ENCODE assay signal across 21 mouse cellular contexts in genomic region chr6:25766283-25766682, GRCm38 (mm10). TPM values are rescaled to one million over a fixed set of nuclear protein-coding genes. Genes with fewer than 3 reads are reported as not detected.
DNase-seq lines count a peak whose midpoint lies in the region; ATAC-seq and TF ChIP-seq lines count a peak whose summit lies in the region.
"Had no signal": no experiment of that assay in that cellular context is flagged by ENCODE, and none has a peak within 500 bp of the region (broad histone marks: within the 10 kb centered on the region; RNA-seq: fewer than 3 reads in every experiment).

No protein-coding gene starts in this region.

- H3K9me3 ChIP-seq in hindbrain, postnatal 0 days (ENCODE audit: low read length), result no peaks in the 10 kb centered on the region
- H3K9me3 ChIP-seq in hindbrain, embryonic 14.5 days (ENCODE audit: control insufficient read depth, low read length), result no peaks in the 10 kb centered on the region
- H3K9me3 ChIP-seq in lung, embryonic 14.5 days (ENCODE audit: low read depth, low read length), result no peaks in the 10 kb centered on the region
- H3K9me3 ChIP-seq: embryonic facial prominence, embryonic 12.5 days; forebrain, embryonic 12.5 days; heart, embryonic 10.5 days; limb, embryonic 15.5 days; lung, embryonic 15.5 days; neural tube, embryonic 13.5 days; stomach, embryonic 15.5 days had no signal

- WGBS in hindbrain, postnatal 0 days, result 78% methylated on average over 10 of the region's 10 CpGs
- 82% methylated on average over 10 of the region's 10 CpGs for WGBS in hindbrain, embryonic 14.5 days
- WGBS in lung, embryonic 14.5 days, result 67% methylated on average over 10 of the region's 10 CpGs

- H3K36me3 ChIP-seq in hindbrain, postnatal 0 days (ENCODE audit: insufficient read depth, low read length), result peaks cover 5% of the 10 kb centered on the region; the same call in 1 of the 2 replicates
- peaks cover 26% of the 10 kb centered on the region for H3K36me3 ChIP-seq in hindbrain, embryonic 14.5 days (replicated peaks; ENCODE audit: control insufficient read depth, insufficient read depth)
- peaks cover 48% of the 10 kb centered on the region for H3K36me3 ChIP-seq in lung, embryonic 14.5 days (ENCODE audit: insufficient read depth)

- H3K27me3 ChIP-seq in hindbrain, postnatal 0 days (ENCODE audit: insufficient read depth, low read length), result no peaks in the 10 kb centered on the region
- H3K27me3 ChIP-seq in hindbrain, embryonic 14.5 days (ENCODE audit: control insufficient read depth, insufficient read depth, low read length), result no peaks in the 10 kb centered on the region
- H3K27me3 ChIP-seq in lung, embryonic 14.5 days (ENCODE audit: insufficient read depth, low read length), result no peaks in the 10 kb centered on the region
- H3K27me3 ChIP-seq: embryonic facial prominence, embryonic 12.5 days; forebrain, embryonic 12.5 days; limb, embryonic 15.5 days; lung, embryonic 15.5 days; neural tube, embryonic 13.5 days; stomach, embryonic 15.5 days had no signal

- no peak overlapping the region for H3K9ac ChIP-seq in hindbrain, postnatal 0 days (replicated peaks; ENCODE audit: low read length)
- no peak overlapping the region for H3K9ac ChIP-seq in hindbrain, embryonic 14.5 days
- no peak overlapping the region for H3K9ac ChIP-seq in lung, embryonic 14.5 days
- H3K9ac ChIP-seq: embryonic facial prominence, embryonic 12.5 days; forebrain, embryonic 12.5 days; limb, embryonic 15.5 days; liver, embryonic 14.5 days; lung, embryonic 15.5 days; neural tube, embryonic 13.5 days; stomach, embryonic 15.5 days had no signal

- TF ChIP-seq CTCF in hindbrain, postnatal 0 days (IDR thresholded peaks at IDR 0.05; ENCODE audit: low read depth), result peak; percentile 26; the same call in 1 of the 2 replicates
- TF ChIP-seq CTCF in lung, embryonic 14.5 days (IDR thresholded peaks at IDR 0.05; ENCODE audit: low read depth), result no peak

- no peak overlapping the region for H3K27ac ChIP-seq in hindbrain, postnatal 0 days
- H3K27ac ChIP-seq in hindbrain, embryonic 14.5 days, result no peak overlapping the region
- no peak overlapping the region for H3K27ac ChIP-seq in lung, embryonic 14.5 days (ENCODE audit: low read depth)
- H3K27ac ChIP-seq: embryonic facial prominence, embryonic 12.5 days; forebrain, embryonic 12.5 days; heart, embryonic 10.5 days; limb, embryonic 15.5 days; liver, embryonic 14.5 days; lung, embryonic 15.5 days; neural tube, embryonic 13.5 days; stomach, embryonic 15.5 days had no signal

- no peaks in the 10 kb centered on the region for H3K4me1 ChIP-seq in hindbrain, postnatal 0 days (ENCODE audit: insufficient read depth, low read length)
- H3K4me1 ChIP-seq in hindbrain, embryonic 14.5 days (replicated peaks; ENCODE audit: control insufficient read depth, insufficient read depth, low read length), result no peaks in the 10 kb centered on the region
- H3K4me1 ChIP-seq in lung, embryonic 14.5 days (ENCODE audit: insufficient read depth), result no peaks in the 10 kb centered on the region
- H3K4me1 ChIP-seq: embryonic facial prominence, embryonic 12.5 days; forebrain, embryonic 12.5 days; heart, embryonic 10.5 days; limb, embryonic 15.5 days; lung, embryonic 15.5 days; stomach, embryonic 15.5 days had no signal

- H3K4me3 ChIP-seq in hindbrain, postnatal 0 days (ENCODE audit: low read length), result no peak overlapping the region
- no peak overlapping the region for H3K4me3 ChIP-seq in hindbrain, embryonic 14.5 days (replicated peaks; ENCODE audit: low read length)
- H3K4me3 ChIP-seq in lung, embryonic 14.5 days (ENCODE audit: low read depth, low read length), result no peak overlapping the region
- H3K4me3 ChIP-seq: embryonic facial prominence, embryonic 12.5 days; forebrain, embryonic 12.5 days; heart, embryonic 10.5 days; limb, embryonic 15.5 days; lung, embryonic 15.5 days; neural tube, embryonic 13.5 days; stomach, embryonic 15.5 days had no signal

- no peak for ATAC-seq in hindbrain, postnatal 0 days
- ATAC-seq in hindbrain, embryonic 14.5 days (ENCODE audit: low FRiP score), result no peak
- no peak for ATAC-seq in lung, embryonic 14.5 days (ENCODE audit: insufficient read depth)

- no peak overlapping the region for H3K4me2 ChIP-seq in hindbrain, postnatal 0 days (ENCODE audit: low read depth, low read length)
- no peak overlapping the region for H3K4me2 ChIP-seq in hindbrain, embryonic 14.5 days (replicated peaks)
- no peak overlapping the region for H3K4me2 ChIP-seq in lung, embryonic 14.5 days
- H3K4me2 ChIP-seq: embryonic facial prominence, embryonic 12.5 days; forebrain, embryonic 12.5 days; limb, embryonic 15.5 days; lung, embryonic 15.5 days; neural tube, embryonic 13.5 days; stomach, embryonic 15.5 days had no signal

- DNase-seq in hindbrain, postnatal 0 days (ENCODE audit: low spot score), result peak; percentile 34
- DNase-seq in hindbrain, embryonic 14.5 days (ENCODE audit: low spot score), result no peak
- DNase-seq in lung, embryonic 14.5 days, result peak; percentile 4
- DNase-seq in lung, postnatal 36 days, result no peak
- DNase-seq in right cerebral cortex, adult 2 months (ENCODE audit: low spot score in 2 of 2), result peak; percentile 11 to 32
- DNase-seq in right cerebral cortex, postnatal 36 days (ENCODE audit: low spot score in 2 of 2), result no peak
- no peak for DNase-seq in retina, postnatal 1 day
- DNase-seq: adrenal gland, adult 2 months; gastrocnemius, postnatal 10 days; heart, postnatal 4 days; kidney, postnatal 36 days; lung, postnatal 4 days; thymus, postnatal 25 days had no signal

RNA-seq across cellular contexts. Expression of gene Pot1a, which starts 42.8 kb away (rescaled TPM):
- total RNA-seq in hindbrain, postnatal 0 days (2014; rRNA removed), result 22.8 and 24.7 TPM in 2 replicates
- polyA plus RNA-seq in hindbrain, postnatal 0 days (2015; fragmentation: Nextera tagmentation; extraction: Ambion mirVana), result 17.0 and 17.6 TPM in 2 replicates
- 30.9 and 31.6 TPM in 2 replicates for polyA plus RNA-seq in hindbrain, embryonic 14.5 days (2014; fragmentation: Nextera tagmentation; extraction: Ambion mirVana)
- 34.3 and 39.6 TPM in 2 replicates for polyA plus RNA-seq in lung, embryonic 14.5 days (2014; fragmentation: Nextera tagmentation; extraction: Ambion mirVana)

Comparison
In these comparisons a context has a peak if more than half of its experiments do, and no peak if none do; other contexts are left out.
1. DNase-seq: peak in hindbrain, postnatal 0 days (single experiment), lung, embryonic 14.5 days (single experiment) and right cerebral cortex, adult 2 months (2 of 2); none in hindbrain, embryonic 14.5 days (single experiment), lung, postnatal 36 days (single experiment), right cerebral cortex, postnatal 36 days (0 of 2) and retina, postnatal 1 day (single experiment).